Mouse (Mus musculus): ENCODE measurements around the gene Mien1. TPM values are rescaled to one million over a fixed set of nuclear protein-coding genes. Genes with fewer than 3 reads are reported as not detected.

The Mien1 gene
- total RNA-seq, 2 experiments from 2014 or later: 53.0 to 66.2 TPM

DNA sequence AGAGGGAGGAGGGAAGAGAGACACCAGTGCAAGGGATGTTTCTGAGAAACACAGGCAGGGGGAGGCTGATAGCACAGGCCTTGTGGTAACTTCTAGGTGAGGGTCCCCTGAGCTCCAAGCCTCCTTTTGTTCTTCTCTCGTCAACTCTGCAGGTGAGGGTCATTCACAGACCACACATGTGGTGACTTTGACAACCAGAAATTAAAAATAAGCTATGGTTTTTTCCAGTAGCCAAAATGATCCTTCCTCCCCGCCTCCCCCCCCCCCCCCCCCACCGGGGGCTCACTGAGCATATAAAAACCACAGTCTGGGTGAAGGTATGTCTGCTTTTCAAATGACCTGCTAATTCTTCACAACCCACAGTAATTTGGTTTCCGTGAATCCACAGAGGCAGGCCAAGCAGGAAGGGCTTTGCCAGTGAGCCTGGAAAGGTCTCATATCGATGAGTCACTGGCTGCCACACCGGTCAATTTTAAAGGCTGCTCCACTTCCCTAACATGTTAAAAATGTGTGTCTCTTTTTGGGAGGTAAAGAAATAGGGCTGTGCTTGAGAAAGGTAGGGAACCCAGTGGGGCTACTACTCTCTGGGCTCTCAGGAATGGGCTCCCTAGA lies 22.4 kb upstream of the Mien1 start:
- no peak for DNase-seq
- intact Hi-C loops (cut with DNase I): no loop called here

DNA sequence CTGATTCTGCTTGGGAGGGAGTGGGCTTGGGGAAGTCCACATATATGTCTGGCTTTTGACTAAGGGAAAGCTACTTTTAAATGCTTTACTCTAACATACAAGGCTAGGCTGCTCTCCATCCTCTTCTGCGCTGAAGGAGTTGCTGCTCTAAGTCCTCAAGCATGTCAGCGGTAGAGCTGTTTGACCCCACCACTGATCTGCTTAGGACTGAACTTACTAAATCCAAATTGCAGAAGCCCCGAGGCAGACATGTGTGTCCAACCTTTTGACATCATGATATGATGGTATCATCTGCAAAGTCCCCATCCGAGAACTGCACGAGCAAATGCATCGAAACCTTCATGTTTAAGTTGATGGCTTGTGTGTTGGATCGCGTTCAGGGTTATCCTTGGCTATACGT lies 21.1 kb upstream of the Mien1 start:
- intact Hi-C loops (cut with DNase I): loop anchor here (5.0 kb wide), 1 partner anchor 127 kb away; the partner anchor contains the start of gene Ormdl3
- DNase-seq: no peak

- intact Hi-C loops (cut with DNase I): loop anchor here (5.0 kb wide), 1 partner anchor 128 kb away; the partner anchor contains the start of gene Ormdl3
- DNase-seq: no peak
These were observed 20.4 kb upstream of the Mien1 start for GRCm38 (mm10) chr11:98459071-98459741.

GRCm38 (mm10) chr11:98458121-98458990 lies 19.6 kb upstream of the Mien1 start:
- intact Hi-C loops (cut with DNase I): loop anchor here (5.0 kb wide), 1 partner anchor 129 kb away; the partner anchor contains the start of gene Ormdl3
- DNase-seq: no peak

DNA sequence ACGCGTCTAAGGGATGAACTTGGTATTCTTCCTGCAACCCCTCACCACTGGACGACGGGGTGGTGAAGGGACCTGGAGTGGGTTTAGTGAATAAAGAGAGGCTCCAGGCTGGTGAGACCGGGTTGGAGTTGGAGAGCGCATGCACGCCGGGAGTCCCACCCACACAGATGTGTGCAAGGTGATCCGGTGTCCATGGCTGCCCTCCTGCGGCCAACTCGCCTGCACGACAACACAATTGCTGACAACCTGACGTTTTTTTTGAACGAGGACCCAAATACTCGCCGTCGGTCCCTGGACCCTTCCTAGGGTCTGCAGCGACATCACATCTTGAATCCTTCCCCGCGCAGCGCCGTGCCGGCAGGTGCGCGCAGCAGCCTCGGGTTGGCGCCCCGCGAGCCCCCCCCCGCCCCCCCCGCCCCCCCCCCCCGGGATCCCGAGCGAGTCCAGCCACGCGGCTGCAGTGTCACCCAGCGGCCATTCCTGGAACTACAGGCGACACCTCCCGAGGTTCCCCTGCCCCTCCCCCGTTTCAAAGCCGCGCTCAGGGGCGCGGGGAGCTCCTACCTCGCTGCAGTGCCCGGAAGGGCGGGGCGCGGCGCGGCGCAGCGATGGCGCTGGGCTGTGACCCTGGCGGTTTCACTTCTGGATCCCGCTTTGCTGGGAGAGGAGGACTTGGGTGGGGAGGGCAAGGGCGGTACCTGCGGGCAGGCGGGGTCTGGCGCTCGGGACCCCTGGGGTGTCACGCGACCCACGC lies 18.8 kb upstream of the Mien1 start:
- peak; percentile 88 to 93 for DNase-seq
- intact Hi-C loops (cut with DNase I): loop anchor here (1.0 to 5.0 kb wide), 3 partner anchors 115 to 193 kb away; partner anchors contain the start of gene Ormdl3

DNA sequence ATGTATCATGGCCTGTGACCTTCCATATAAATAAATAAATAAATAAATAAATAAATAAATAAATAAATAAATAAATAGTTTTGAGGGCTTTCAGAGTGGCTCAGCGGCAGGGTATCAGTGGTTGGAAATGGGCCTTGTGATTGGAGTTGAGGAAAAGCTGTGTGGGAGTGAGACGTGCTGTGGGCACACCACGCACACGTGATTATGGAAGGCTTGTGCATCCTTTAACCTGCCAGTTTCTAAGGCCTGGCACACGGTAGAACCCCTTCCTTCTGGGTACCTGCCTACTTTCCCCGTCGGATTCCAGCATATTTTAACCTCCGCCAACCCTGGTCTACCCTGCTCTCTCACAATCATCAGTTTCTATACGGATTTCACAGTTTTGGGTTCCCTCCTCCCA lies 18.2 kb upstream of the Mien1 start:
- DNase-seq: no peak
- intact Hi-C loops (cut with DNase I): loop anchor here (1.0 to 5.0 kb wide), 3 partner anchors 115 to 192 kb away; partner anchors contain the start of gene Ormdl3

DNA sequence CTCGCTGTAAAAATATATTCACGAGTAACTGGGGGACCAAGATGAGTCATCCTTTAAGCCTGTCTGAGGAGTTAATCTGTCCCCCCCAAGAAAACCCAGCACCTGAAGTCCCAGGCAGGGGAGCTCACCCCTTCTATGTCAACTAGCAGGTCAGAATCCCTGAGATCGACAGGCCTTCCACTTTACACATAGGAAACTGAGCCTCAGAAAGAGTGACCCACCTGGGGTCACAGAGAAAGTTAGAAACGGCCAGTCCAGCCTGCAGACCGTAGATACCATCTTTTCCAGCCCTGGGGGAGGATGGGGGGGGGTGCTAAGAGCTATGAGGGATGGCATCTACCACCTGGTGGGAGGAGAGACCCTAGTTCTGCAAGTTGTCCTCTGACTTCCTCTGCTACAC lies 17.8 kb upstream of the Mien1 start:
- intact Hi-C loops (cut with DNase I): loop anchor here (2.0 to 5.0 kb wide), 2 partner anchors 131 to 192 kb away; partner anchors contain the start of gene Ormdl3
- DNase-seq: no peak

GRCm38 (mm10) chr11:98455484-98455883 lies 16.7 kb upstream of the Mien1 start:
- no peak for DNase-seq
- intact Hi-C loops (cut with DNase I): loop anchor here (5.0 kb wide), 1 partner anchor 132 kb away; the partner anchor contains the start of gene Ormdl3

GRCm38 (mm10) chr11:98449921-98450771 lies 11.4 kb upstream of the Mien1 start:
- intact Hi-C loops (cut with DNase I): no loop called here
- peak in 1 of 2 experiments; percentile 16 for DNase-seq

GRCm38 (mm10) chr11:98449419-98449818 lies 10.6 kb upstream of the Mien1 start:
- intact Hi-C loops (cut with DNase I): no loop called here
- DNase-seq: no peak

GRCm38 (mm10) chr11:98448191-98448790 lies 9.5 kb upstream of the Mien1 start:
- DNase-seq: no peak
- intact Hi-C loops (cut with DNase I): no loop called here

DNA sequence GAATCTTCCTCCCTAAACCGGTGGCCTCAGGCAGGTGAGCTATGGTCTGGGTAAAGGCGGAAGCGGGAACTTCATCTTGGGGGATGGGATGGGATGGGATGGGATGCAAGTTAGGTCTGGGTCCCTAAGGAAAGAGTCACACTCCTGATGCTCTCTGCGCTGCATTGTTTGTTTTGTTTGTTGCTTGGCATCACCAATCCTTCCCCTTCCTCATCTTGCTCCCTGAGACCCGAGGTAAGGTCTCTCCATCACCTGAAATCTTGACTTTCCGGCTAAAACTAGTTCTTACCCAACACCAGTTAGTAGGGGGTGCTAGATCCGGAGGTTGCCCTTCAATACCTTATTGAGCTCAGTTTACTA lies 8.7 kb upstream of the Mien1 start:
- no peak for DNase-seq
- intact Hi-C loops (cut with DNase I): no loop called here

- intact Hi-C loops (cut with DNase I): no loop called here
- no peak for DNase-seq
These were observed 8.0 kb upstream of the Mien1 start for GRCm38 (mm10) chr11:98446562-98447474.

- intact Hi-C loops (cut with DNase I): no loop called here
These were observed 7.4 kb upstream of the Mien1 start, which contains the start of gene Grb7 for GRCm38 (mm10) chr11:98446213-98446561. Grb7 (plus strand) TSS chr11:98446394.

DNA sequence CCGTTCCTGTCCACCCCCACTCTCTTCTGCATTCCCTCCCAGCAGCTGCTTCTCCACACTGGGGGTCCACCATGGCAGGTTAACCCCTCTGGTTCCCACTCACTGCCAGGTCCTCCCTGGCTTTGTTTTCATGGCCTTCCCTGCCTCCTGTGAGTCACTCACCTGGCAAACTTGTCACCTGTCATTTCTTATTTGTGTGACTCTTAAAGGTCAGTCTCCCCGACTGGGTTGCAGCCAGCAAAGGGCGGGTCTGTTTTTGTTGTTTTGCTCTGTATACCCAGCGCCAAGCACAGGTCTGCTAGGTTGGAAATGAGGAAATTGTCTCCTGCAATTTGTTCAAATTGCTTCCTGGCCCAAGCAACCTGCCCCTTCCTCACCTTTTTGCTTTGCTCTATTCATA lies 6.9 kb upstream of the Mien1 start:
- no peak for DNase-seq
- intact Hi-C loops (cut with DNase I): no loop called here

More at GRCm38 (mm10) chr11:98446213-98446561, 7.4 kb upstream of the Mien1 start, which contains the start of gene Grb7:
- no peak for DNase-seq

DNA sequence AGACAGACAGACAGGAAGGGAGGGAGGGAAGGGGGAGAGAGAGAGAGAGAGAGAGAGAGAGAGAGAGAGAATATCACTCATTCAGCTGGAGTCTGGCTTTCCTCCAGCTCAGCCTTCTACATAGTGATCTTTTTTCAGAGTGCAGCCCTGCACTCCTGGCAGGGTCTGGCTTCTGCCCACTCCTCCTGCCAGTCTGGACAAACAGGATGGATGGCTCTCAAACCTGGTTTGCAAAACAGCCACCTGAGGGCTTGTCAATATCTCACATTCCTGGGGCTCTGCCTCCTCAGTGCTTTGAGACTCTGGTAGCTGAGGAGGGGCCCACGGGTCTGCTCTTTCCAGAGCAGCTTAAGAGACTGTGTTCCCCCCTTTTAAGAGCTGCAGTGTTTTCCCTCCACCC lies 6.4 kb upstream of the Mien1 start:
- no peak for DNase-seq
- intact Hi-C loops (cut with DNase I): no loop called here

- no peak for DNase-seq
- intact Hi-C loops (cut with DNase I): no loop called here
These were observed 4.9 kb upstream of the Mien1 start for GRCm38 (mm10) chr11:98443688-98444087.

GRCm38 (mm10) chr11:98437441-98437840 lies 1.4 kb downstream of the Mien1 start:
- no peak for DNase-seq
- intact Hi-C loops (cut with DNase I): loop anchor here (5.0 kb wide), 1 partner anchor 35 kb away; the partner anchor contains the start of gene Pgap3
